Mouse (Mus musculus) CD4-positive naive resting alpha-beta T cell, adult 76 days (primary cell): ENCODE data around the gene Pcca. TPM values are rescaled to one million over a fixed set of nuclear protein-coding genes. Genes with fewer than 3 reads are reported as not detected.

Experiments
- total RNA-seq: library from RNA; stranded (reverse); gene quantifications from one replicate; pipeline ENCODE4 v1.2.4, GENCODE M21; 2023

Gene Pcca
- total RNA-seq = 26.3 TPM

DNA sequence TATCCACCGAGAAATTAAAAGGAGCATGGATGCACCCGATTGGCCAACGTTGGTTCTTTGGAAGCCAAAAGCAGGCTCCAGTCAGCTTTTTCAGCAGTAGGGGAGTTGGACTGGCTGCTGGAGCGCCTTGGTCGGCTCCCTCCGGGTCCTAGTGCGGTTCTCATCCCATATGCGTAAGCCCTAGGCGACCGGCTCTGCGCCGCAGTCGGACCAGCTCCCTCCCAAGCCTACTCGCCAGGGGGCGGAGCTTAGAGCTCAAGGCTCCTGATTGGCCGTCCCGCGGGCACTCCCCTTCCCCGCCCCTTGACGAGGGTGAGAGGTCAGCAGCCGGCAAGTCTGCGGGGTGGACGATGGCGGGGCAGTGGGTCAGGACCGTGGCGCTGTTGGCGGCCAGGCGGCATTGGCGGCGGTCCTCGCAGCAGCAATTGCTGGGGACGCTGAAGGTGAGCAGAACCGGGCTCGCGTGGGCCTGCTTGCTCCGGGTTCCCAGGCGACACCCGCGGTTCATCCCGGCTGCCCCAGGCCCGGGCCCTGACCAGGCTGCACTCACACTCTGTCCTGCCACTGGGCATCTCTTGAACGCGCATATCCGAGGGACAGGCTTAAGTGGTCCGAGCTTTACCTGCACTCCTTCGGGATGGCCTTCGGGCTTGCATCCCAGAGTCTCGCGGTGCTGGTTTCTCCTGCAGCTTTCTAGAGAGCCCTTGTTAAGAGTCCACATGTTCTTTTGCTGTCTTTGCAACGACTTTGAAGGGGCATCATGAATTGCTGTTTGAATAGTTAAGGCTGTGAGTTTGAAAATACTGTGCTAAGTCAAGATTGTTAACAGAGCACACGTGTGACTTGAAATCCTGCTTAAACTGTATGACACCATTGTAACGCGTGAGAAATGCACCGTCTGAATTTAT lies at the start of gene Pcca:
Gene Pcca (plus strand): TSS at position 308 of the 908 bp plus-strand sequence.

DNA sequence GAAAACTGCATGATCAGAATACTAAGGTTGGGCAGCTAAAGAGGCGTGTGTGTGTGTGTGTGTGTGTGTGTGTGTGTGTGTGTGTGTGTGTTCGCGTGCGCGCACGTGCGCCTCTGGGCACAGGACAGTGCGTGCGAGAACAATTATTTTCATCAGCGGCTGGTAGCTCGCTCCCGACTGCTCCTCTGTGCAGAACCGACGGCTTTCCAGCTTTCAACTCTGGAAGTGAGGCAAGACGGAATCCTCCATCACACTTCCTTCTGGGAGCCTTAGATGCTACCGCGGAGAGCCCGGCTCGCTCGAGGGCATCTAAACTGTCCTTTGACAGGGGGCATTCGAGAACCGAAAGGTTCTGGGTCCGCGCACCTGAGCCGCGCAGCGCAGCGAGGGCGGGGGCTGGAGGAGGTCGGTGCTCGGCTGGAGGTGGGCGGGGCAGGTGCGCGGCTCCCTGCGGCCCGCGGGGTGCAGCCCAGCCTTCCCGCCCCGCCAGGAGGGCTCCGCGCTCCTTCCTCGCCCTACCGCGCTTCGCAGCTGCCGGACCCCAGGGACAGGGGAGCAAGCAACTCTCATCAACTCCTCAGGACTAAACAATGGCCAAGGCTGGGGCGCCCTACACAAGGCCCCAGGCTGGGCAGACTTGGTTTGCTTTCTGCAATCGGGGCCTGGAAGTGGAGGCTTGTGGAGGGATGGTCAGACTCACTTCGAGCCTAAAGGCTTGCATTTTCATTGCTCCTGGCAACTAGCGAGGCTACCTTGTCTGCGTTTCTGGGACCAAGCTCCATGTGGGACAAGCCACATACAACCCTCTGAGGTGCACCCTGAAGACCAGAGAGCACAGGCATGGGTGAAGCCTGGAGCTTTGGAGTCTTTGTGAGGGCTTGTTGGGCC lies 43.4 kb upstream of the Pcca start, which contains the start of gene Gm10837:
Gene Gm10837 (plus strand): TSS at position 146 of the 888 bp plus-strand sequence.

DNA sequence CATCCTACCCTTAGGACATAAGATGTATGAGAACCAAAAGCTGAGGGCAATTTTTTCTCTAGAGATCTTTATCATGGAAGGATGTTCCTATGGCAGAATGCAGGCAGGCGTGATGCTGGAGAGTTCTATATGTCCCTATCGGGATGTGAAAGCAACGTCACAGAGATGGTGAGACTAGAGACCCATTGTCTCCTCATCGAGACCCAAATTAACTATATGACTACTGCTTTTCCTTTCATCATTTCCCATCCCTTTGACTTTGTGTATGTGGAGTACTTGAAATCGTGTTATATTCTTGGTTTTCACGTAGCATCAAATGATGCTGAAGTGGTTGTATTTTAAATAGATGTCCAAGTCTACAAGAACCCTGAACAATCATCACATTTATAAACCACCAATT lies 379.5 kb downstream of the Pcca start, which contains the start of gene Ggact:
Gene Ggact (minus strand): TSS at position 101 of the 400 bp plus-strand sequence.

Other genes with a start within 250 kb of the Pcca start
- not detected for gene Gm5089, start 83.2 kb upstream of the Pcca start, total RNA-seq
- gene Zic5, start 68.6 kb upstream of the Pcca start, total RNA-seq = not detected
- gene Zic2, start 58.9 kb upstream of the Pcca start, total RNA-seq = not detected
- gene Gm10837, start 43.7 kb upstream of the Pcca start, total RNA-seq = not detected